Mouse (Mus musculus) erythroblast, embryonic 14.5 days (primary cell): ENCODE data around the gene Slc9a8. TPM values are rescaled to one million over a fixed set of nuclear protein-coding genes. Genes with fewer than 3 reads are reported as not detected.

Experiments used
- H3K27me3 ChIP-seq: 2 replicates; pipeline ENCODE4 v1.6.1; 2012; ENCODE audit warnings: inconsistent platforms; ENCODE audit not compliant: control insufficient read depth
- H3K36me3 ChIP-seq: 2 replicates; pipeline ENCODE4 v1.6.1; 2012; ENCODE audit warnings: mild to moderate bottlenecking, inconsistent platforms; ENCODE audit not compliant: control insufficient read depth
- H3K4me1 ChIP-seq: 2 replicates; pipeline ENCODE4 v1.6.1; 2012; ENCODE audit warnings: inconsistent platforms; ENCODE audit not compliant: control insufficient read depth
- H3K4me3 ChIP-seq: replicated peaks from 2 replicates; pipeline ENCODE3; 2012; ENCODE audit warnings: moderate library complexity, mild to moderate bottlenecking, inconsistent platforms
- H3K9me3 ChIP-seq: 2 replicates; pipeline ENCODE4 v1.6.1; 2012; ENCODE audit warnings: low read length, inconsistent platforms, mixed read lengths; ENCODE audit not compliant: control insufficient read depth
- GATA1 ChIP-seq: IDR thresholded peaks from 2 replicates; pipeline ENCODE4 v1.6.1; 2012; ENCODE audit warnings: low read length, inconsistent platforms, mixed read lengths
- TAL1 ChIP-seq: IDR thresholded peaks from 3 replicates; pipeline ENCODE4 v1.6.1; 2012; ENCODE audit warnings: low read length, inconsistent platforms, mixed read lengths
- polyA plus RNA-seq: library from polyadenylated mRNA; stranded (reverse); fragments of >175 nt; gene quantifications from 2 replicates; pipeline ENCODE4 v1.2.3, GENCODE M21; 2012

The Slc9a8 gene
- polyA plus RNA-seq, 1 experiment = 0.95 TPM

- TF ChIP-seq GATA1 (no peak), TAL1 (no peak)
- no peak overlapping the region for H3K4me3 ChIP-seq
- H3K27me3 ChIP-seq = no peaks in the 10 kb centered on the region
- H3K36me3 ChIP-seq = peaks cover 86% of the 10 kb centered on the region
- no peaks in the 10 kb centered on the region for H3K4me1 ChIP-seq
- H3K9me3 ChIP-seq = no peaks in the 10 kb centered on the region
These were observed 35.0 kb downstream of the Slc9a8 start for GRCm38 (mm10) chr2:167456361-167457020.

GRCm38 (mm10) chr2:167457213-167457612, 35.7 kb downstream of the Slc9a8 start:
- TF ChIP-seq TAL1 (no peak), GATA1 (no peak)
- Histone ChIP-seq H3K36me3 (peaks cover 88% of the 10 kb centered on the region), H3K27me3 (no peaks in the 10 kb centered on the region), H3K4me1 (no peaks in the 10 kb centered on the region), H3K9me3 (no peaks in the 10 kb centered on the region), H3K4me3 (no peak overlapping the region)

GRCm38 (mm10) chr2:167458548-167458947, 37.0 kb downstream of the Slc9a8 start:
- no peak overlapping the region for H3K4me3 ChIP-seq
- no peaks in the 10 kb centered on the region for H3K4me1 ChIP-seq
- peaks cover 88% of the 10 kb centered on the region for H3K36me3 ChIP-seq
- no peaks in the 10 kb centered on the region for H3K9me3 ChIP-seq
- TF ChIP-seq GATA1 (no peak), TAL1 (no peak)
- no peaks in the 10 kb centered on the region for H3K27me3 ChIP-seq

GRCm38 (mm10) chr2:167459071-167459865, 37.8 kb downstream of the Slc9a8 start:
- Histone ChIP-seq H3K36me3 (peaks cover 84% of the 10 kb centered on the region), H3K4me3 (no peak overlapping the region), H3K9me3 (no peaks in the 10 kb centered on the region), H3K4me1 (no peaks in the 10 kb centered on the region), H3K27me3 (no peaks in the 10 kb centered on the region)
- no peak for TF ChIP-seq GATA1
- TF ChIP-seq TAL1 = no peak

GRCm38 (mm10) chr2:167462954-167463353, 41.4 kb downstream of the Slc9a8 start:
- no peak for TF ChIP-seq GATA1
- no peak for TF ChIP-seq TAL1
- Histone ChIP-seq H3K9me3 (no peaks in the 10 kb centered on the region), H3K4me3 (no peak overlapping the region), H3K27me3 (no peaks in the 10 kb centered on the region), H3K4me1 (no peaks in the 10 kb centered on the region), H3K36me3 (peaks cover 83% of the 10 kb centered on the region)

GRCm38 (mm10) chr2:167463802-167464201, 42.3 kb downstream of the Slc9a8 start:
- H3K36me3 ChIP-seq = peaks cover 83% of the 10 kb centered on the region
- H3K4me3 ChIP-seq = no peak overlapping the region
- H3K4me1 ChIP-seq = no peaks in the 10 kb centered on the region
- no peaks in the 10 kb centered on the region for H3K9me3 ChIP-seq
- no peak for TF ChIP-seq TAL1
- TF ChIP-seq GATA1 = no peak
- H3K27me3 ChIP-seq = no peaks in the 10 kb centered on the region

- H3K27me3 ChIP-seq = no peaks in the 10 kb centered on the region
- H3K36me3 ChIP-seq = peaks cover 84% of the 10 kb centered on the region
- H3K4me1 ChIP-seq = no peaks in the 10 kb centered on the region
- H3K9me3 ChIP-seq = no peaks in the 10 kb centered on the region
- no peak overlapping the region for H3K4me3 ChIP-seq
- TF ChIP-seq TAL1 (no peak), GATA1 (no peak)
These were observed 44.4 kb downstream of the Slc9a8 start for GRCm38 (mm10) chr2:167465951-167466350.

GRCm38 (mm10) chr2:167467214-167467613, 45.7 kb downstream of the Slc9a8 start:
- no peaks in the 10 kb centered on the region for H3K27me3 ChIP-seq
- no peak overlapping the region for H3K4me3 ChIP-seq
- TF ChIP-seq TAL1 (no peak), GATA1 (no peak)
- H3K4me1 ChIP-seq = no peaks in the 10 kb centered on the region
- H3K36me3 ChIP-seq = peaks cover 87% of the 10 kb centered on the region
- H3K9me3 ChIP-seq = no peaks in the 10 kb centered on the region

- Histone ChIP-seq H3K4me3 (no peak overlapping the region), H3K27me3 (no peaks in the 10 kb centered on the region), H3K36me3 (peaks cover 89% of the 10 kb centered on the region), H3K9me3 (no peaks in the 10 kb centered on the region), H3K4me1 (no peaks in the 10 kb centered on the region)
- no peak for TF ChIP-seq GATA1
- TF ChIP-seq TAL1 = no peak
These were observed 46.9 kb downstream of the Slc9a8 start for GRCm38 (mm10) chr2:167468444-167468843.
